Mouse (Mus musculus): ENCODE measurements around the gene Eif3l. TPM values are rescaled to one million over a fixed set of nuclear protein-coding genes. Genes with fewer than 3 reads are reported as not detected.
A peak's percentile ranks its signal among the peaks of the same experiment; 100 is the strongest.

The Eif3l gene
- polyA plus RNA-seq, 1 experiment = 112 TPM

- WGBS = 80% methylated on average over 9 of the region's 9 CpGs
- Histone ChIP-seq H3K4me3 (replicated peaks; ENCODE audit: control insufficient read depth, low read depth, low read length) (no peak overlapping the region), H3K4me1 (ENCODE audit: control insufficient read depth, insufficient read depth, low read length) (no peaks in the 10 kb centered on the region), H3K27ac (ENCODE audit: control insufficient read depth, insufficient read depth, low read depth, low read length, poor library complexity) (no peak overlapping the region)
- no peak for TF ChIP-seq CTCF (IDR thresholded peaks at IDR 0.05; ENCODE audit: control insufficient read depth, insufficient read depth, low read length)
- no peak for TF ChIP-seq POLR2A (IDR thresholded peaks at IDR 0.05; ENCODE audit: borderline replicate concordance, control insufficient read depth, low read depth, low read length)
Observed at GRCm38 (mm10) chr15:79135332-79135731, 60.4 kb downstream of the Eif3l start.

- Histone ChIP-seq H3K4me3 (replicated peaks; ENCODE audit: control insufficient read depth, low read depth, low read length) (no peak overlapping the region), H3K27ac (ENCODE audit: control insufficient read depth, insufficient read depth, low read depth, low read length, poor library complexity) (no peak overlapping the region), H3K4me1 (ENCODE audit: control insufficient read depth, insufficient read depth, low read length) (no peaks in the 10 kb centered on the region)
- no peak for TF ChIP-seq CTCF (IDR thresholded peaks at IDR 0.05; ENCODE audit: control insufficient read depth, insufficient read depth, low read length)
- TF ChIP-seq POLR2A (IDR thresholded peaks at IDR 0.05; ENCODE audit: borderline replicate concordance, control insufficient read depth, low read depth, low read length) = no peak
- 67% methylated on average over 11 of the region's 11 CpGs for WGBS
Observed at GRCm38 (mm10) chr15:79135783-79136575, 61.0 kb downstream of the Eif3l start.

GRCm38 (mm10) chr15:79139640-79140039, 64.7 kb downstream of the Eif3l start:
- no peaks in the 10 kb centered on the region for H3K4me1 ChIP-seq (ENCODE audit: control insufficient read depth, insufficient read depth, low read length)
- TF ChIP-seq CTCF (IDR thresholded peaks at IDR 0.05; ENCODE audit: control insufficient read depth, insufficient read depth, low read length) (peak; percentile 51), POLR2A (IDR thresholded peaks at IDR 0.05; ENCODE audit: borderline replicate concordance, control insufficient read depth, low read depth, low read length) (no peak)
- no peak overlapping the region for H3K4me3 ChIP-seq (replicated peaks; ENCODE audit: control insufficient read depth, low read depth, low read length)
- WGBS = 48% methylated on average over 10 of the region's 10 CpGs
- no peak overlapping the region for H3K27ac ChIP-seq (ENCODE audit: control insufficient read depth, insufficient read depth, low read depth, low read length, poor library complexity)

DNA sequence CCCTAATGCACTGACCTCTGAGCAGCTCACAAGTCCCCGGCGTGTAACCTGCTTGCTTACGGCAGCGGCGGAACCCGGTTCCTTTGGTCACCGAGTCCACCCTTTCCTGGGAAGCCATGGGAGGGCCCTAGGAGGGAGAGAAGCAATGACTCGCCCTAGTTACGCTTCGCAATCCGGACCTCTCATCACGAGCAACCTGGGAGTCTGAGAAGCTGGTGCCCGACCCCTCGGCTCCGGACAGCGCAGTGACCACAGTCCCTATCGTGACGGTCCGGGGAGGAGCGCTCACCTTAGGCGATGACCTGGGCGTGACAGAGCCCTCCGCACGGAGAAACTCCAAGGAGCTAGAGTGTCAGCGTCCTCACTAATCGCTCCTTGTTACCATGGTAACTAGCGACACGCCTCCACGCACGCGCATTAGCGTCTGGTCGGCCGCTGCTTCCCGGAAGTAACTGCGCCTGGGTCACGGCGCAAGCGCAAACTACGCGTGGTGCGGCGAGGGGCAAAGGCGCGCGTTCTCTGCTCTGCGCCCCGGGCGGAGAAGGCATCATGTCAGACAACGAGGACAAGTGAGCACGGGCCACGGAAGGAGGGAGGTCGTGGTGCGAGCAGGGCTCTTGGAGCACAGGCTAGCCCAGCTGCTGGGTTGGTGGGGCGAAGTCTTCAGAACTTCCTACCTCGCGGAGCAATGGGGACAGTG, 66.0 kb downstream of the Eif3l start, which contains the start of the genes Polr2f and 1700088E04Rik:
Gene Polr2f, plus strand, starts transcription at position 144 of the 700 bp plus-strand sequence.
Gene 1700088E04Rik, minus strand, starts transcription at position 388 of the 700 bp plus-strand sequence.
- Histone ChIP-seq H3K4me3 (replicated peaks; ENCODE audit: control insufficient read depth, low read depth, low read length) (peak within 1 kb of the TSS; percentile 92), H3K4me1 (ENCODE audit: control insufficient read depth, insufficient read depth, low read length) (no peaks in the 10 kb centered on the region), H3K27ac (ENCODE audit: control insufficient read depth, insufficient read depth, low read depth, low read length, poor library complexity) (peak within 1 kb of the TSS; percentile 10; the same call in 1 of the 2 replicates)
- under 1% methylated on average over 57 of the region's 57 CpGs for WGBS
- TF ChIP-seq POLR2A (IDR thresholded peaks at IDR 0.05; ENCODE audit: borderline replicate concordance, control insufficient read depth, low read depth, low read length) = peak; percentile 81; the same call in 1 of the 2 replicates
- TF ChIP-seq CTCF (IDR thresholded peaks at IDR 0.05; ENCODE audit: control insufficient read depth, insufficient read depth, low read length) = 0 out of 2 replicates have a peak, but pooled peaks have one; percentile 16

- TF ChIP-seq POLR2A (IDR thresholded peaks at IDR 0.05; ENCODE audit: borderline replicate concordance, control insufficient read depth, low read depth, low read length) (no peak), CTCF (IDR thresholded peaks at IDR 0.05; ENCODE audit: control insufficient read depth, insufficient read depth, low read length) (no peak)
- Histone ChIP-seq H3K27ac (ENCODE audit: control insufficient read depth, insufficient read depth, low read depth, low read length, poor library complexity) (peak overlapping the region; percentile 10; the same call in 1 of the 2 replicates), H3K4me3 (replicated peaks; ENCODE audit: control insufficient read depth, low read depth, low read length) (peak overlapping the region; percentile 92), H3K4me1 (ENCODE audit: control insufficient read depth, insufficient read depth, low read length) (no peaks in the 10 kb centered on the region)
- WGBS = 1% methylated on average over 7 of the region's 7 CpGs
Observed at GRCm38 (mm10) chr15:79141566-79141917, 66.6 kb downstream of the Eif3l start.

DNA sequence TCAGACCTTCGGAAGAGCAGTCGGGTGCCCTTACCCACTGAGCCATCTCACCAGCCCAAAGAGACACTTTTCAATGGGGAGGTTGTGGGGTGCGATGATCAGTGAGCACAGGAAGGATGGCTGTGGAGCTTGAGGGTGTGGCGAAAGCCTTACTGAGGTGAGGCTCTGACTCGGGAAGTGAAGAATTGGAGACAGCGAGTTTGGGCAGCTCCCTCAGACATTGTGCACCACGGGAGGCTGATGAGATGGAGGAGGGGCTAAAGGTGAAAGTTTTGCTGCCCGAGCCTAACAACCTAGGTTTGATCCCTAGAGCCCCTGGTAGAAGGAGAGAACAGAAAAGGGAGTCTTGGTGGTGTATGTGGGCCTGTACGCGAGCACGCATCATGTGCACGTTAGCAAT, 68.3 kb downstream of the Eif3l start:
- Histone ChIP-seq H3K27ac (ENCODE audit: control insufficient read depth, insufficient read depth, low read depth, low read length, poor library complexity) (no peak overlapping the region), H3K4me3 (replicated peaks; ENCODE audit: control insufficient read depth, low read depth, low read length) (no peak overlapping the region), H3K4me1 (ENCODE audit: control insufficient read depth, insufficient read depth, low read length) (no peaks in the 10 kb centered on the region)
- TF ChIP-seq POLR2A (IDR thresholded peaks at IDR 0.05; ENCODE audit: borderline replicate concordance, control insufficient read depth, low read depth, low read length) (no peak), CTCF (IDR thresholded peaks at IDR 0.05; ENCODE audit: control insufficient read depth, insufficient read depth, low read length) (no peak)
- 80% methylated on average over 12 of the region's 12 CpGs for WGBS

Other genes starting within 250 kb of the Eif3l start
- gene Cdc42ep1, start 232.6 kb upstream of the Eif3l start, polyA plus RNA-seq (2011; ENCODE audit: insufficient read depth, insufficient read length, low replicate concordance, missing spikeins) = 6.6 and 9.4 TPM in 2 replicates
- gene Lgals2, start 219.7 kb upstream of the Eif3l start, polyA plus RNA-seq (2011; ENCODE audit: insufficient read depth, insufficient read length, low replicate concordance, missing spikeins) = not detected in 2 replicates
- gene Gga1, start 198.0 kb upstream of the Eif3l start, polyA plus RNA-seq (2011; ENCODE audit: insufficient read depth, insufficient read length, low replicate concordance, missing spikeins) = 25.8 and 55.3 TPM in 2 replicates
- gene Gm49510, start 175.5 kb upstream of the Eif3l start, polyA plus RNA-seq (2011; ENCODE audit: insufficient read depth, insufficient read length, low replicate concordance, missing spikeins) = not detected in 2 replicates
- 18.9 and 63.2 TPM in 2 replicates for gene Sh3bp1, start 175.4 kb upstream of the Eif3l start, polyA plus RNA-seq (2011; ENCODE audit: insufficient read depth, insufficient read length, low replicate concordance, missing spikeins)
- gene Pdxp, start 161.3 kb upstream of the Eif3l start, polyA plus RNA-seq (2011; ENCODE audit: insufficient read depth, insufficient read length, low replicate concordance, missing spikeins) = 5.7 and 8.0 TPM in 2 replicates
- gene Lgals1, start 148.5 kb upstream of the Eif3l start, polyA plus RNA-seq (2011; ENCODE audit: insufficient read depth, insufficient read length, low replicate concordance, missing spikeins) = 75.3 and 222 TPM in 2 replicates
- gene Nol12, start 140.2 kb upstream of the Eif3l start, polyA plus RNA-seq (2011; ENCODE audit: insufficient read depth, insufficient read length, low replicate concordance, missing spikeins) = 14.6 and 30.5 TPM in 2 replicates
- 17.0 and 32.9 TPM in 2 replicates for gene Triobp, start 127.5 kb upstream of the Eif3l start, polyA plus RNA-seq (2011; ENCODE audit: insufficient read depth, insufficient read length, low replicate concordance, missing spikeins)
- gene H1f0, start 46.7 kb upstream of the Eif3l start, polyA plus RNA-seq (2011; ENCODE audit: insufficient read depth, insufficient read length, low replicate concordance, missing spikeins) = 30.4 and 32.4 TPM in 2 replicates
- gene Galr3, start 33.3 kb upstream of the Eif3l start, polyA plus RNA-seq (2011; ENCODE audit: insufficient read depth, insufficient read length, low replicate concordance, missing spikeins) = not detected in 2 replicates
- 27.1 and 43.4 TPM in 2 replicates for gene Ankrd54, start 12.3 kb upstream of the Eif3l start, polyA plus RNA-seq (2011; ENCODE audit: insufficient read depth, insufficient read length, low replicate concordance, missing spikeins)
- gene Micall1, start 33.7 kb downstream of the Eif3l start, polyA plus RNA-seq (2011; ENCODE audit: insufficient read depth, insufficient read length, low replicate concordance, missing spikeins) = 4.8 and 20.7 TPM in 2 replicates
- gene Polr2f, start 65.8 kb downstream of the Eif3l start, polyA plus RNA-seq (2011; ENCODE audit: insufficient read depth, insufficient read length, low replicate concordance, missing spikeins) = 72.8 and 74.0 TPM in 2 replicates
- gene 1700088E04Rik, start 66.1 kb downstream of the Eif3l start, polyA plus RNA-seq (2011; ENCODE audit: insufficient read depth, insufficient read length, low replicate concordance, missing spikeins) = not detected in 2 replicates
- not detected in 2 replicates for gene Sox10, start 90.1 kb downstream of the Eif3l start, polyA plus RNA-seq (2011; ENCODE audit: insufficient read depth, insufficient read length, low replicate concordance, missing spikeins)
- 6.2 and 13.6 TPM in 2 replicates for gene Pick1, start 154.0 kb downstream of the Eif3l start, polyA plus RNA-seq (2011; ENCODE audit: insufficient read depth, insufficient read length, low replicate concordance, missing spikeins)
- not detected in 2 replicates for gene Gm49486, start 154.2 kb downstream of the Eif3l start, polyA plus RNA-seq (2011; ENCODE audit: insufficient read depth, insufficient read length, low replicate concordance, missing spikeins)
- gene Slc16a8, start 179.6 kb downstream of the Eif3l start, polyA plus RNA-seq (2011; ENCODE audit: insufficient read depth, insufficient read length, low replicate concordance, missing spikeins) = not detected in 2 replicates
- not detected in 2 replicates for gene Baiap2l2, start 210.4 kb downstream of the Eif3l start, polyA plus RNA-seq (2011; ENCODE audit: insufficient read depth, insufficient read length, low replicate concordance, missing spikeins)

Data from bone marrow, adult 2 months (tissue).